Mouse (Mus musculus) adrenal gland, postnatal 4 days (tissue): ENCODE measurements at regions not wholly inside any gene's neighbourhood (a gene's known extent, or its start where the extent isn't known, plus 50 kb on each side); places are given as distances from the start of the nearest gene placed in this dataset.
A peak's percentile ranks its signal among the peaks of the same experiment; 100 is the strongest.
"Not testable (repeated sequence)": the region's sequence is repeated elsewhere in the genome, so short reads cannot be mapped to it uniquely, and the experiment has no call there.

Experiments
- DNase-seq, 2 experiments: peaks; one replicate each; pipeline ENCODE4 v3.0.0; 2021 to 2022; ENCODE audit warnings: low spot score in 2 of 2, mixed read lengths in 2 of 2

DNA sequence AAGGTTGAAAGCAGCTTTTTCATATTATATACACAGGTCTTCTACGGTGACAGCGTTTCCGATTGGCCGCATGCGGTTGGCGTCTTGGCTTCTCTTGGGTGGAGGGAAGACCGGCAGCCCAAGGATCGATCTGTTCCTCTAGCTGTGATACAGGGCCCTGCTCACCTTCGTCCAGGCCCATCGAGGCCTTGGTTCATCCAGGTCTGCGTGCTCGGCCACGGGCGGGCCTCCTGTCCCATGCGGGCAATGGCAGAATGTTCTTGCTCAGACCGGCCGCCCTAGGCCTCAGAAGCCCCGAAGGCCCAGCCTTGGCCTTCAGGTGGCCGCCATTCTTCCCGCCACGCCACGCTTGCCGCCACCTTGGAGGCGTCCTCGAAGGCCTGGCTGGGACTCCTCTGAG lies 194.4 kb upstream of the Ppp6c start:
- no peak for DNase-seq

- DNase-seq = no peak
These were observed 174.1 kb upstream of the Ppp6c start for GRCm38 (mm10) chr2:39400336-39400735.

DNA sequence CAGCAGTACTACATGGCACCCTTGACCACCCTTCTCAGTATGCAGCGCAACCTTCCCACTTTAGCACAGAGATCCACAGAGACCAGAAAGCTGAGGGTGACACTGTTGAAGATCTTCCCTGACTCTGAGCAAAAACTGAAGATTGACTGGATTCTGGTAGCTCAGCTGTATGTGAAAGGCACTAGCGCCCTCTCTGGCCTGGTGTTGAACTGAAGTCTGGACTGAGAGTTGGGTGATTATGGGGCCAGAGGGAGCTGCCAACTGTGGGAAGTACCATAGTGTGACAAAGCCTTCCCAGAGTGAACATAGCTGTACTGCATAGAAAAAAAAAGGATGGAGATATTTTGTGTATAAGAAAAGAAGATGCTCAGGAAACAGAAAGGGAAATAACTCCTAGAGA lies 173.3 kb upstream of the Ppp6c start:
- DNase-seq = no peak

GRCm38 (mm10) chr2:39394643-39395042 lies 168.4 kb upstream of the Ppp6c start:
- DNase-seq = no peak

- DNase-seq = no peak
These were observed 151.0 kb upstream of the Ppp6c start for GRCm38 (mm10) chr2:39377264-39377663.

- DNase-seq = peak; percentile 65 to 84
These were observed 147.0 kb upstream of the Ppp6c start for GRCm38 (mm10) chr2:39373068-39373779.

DNA sequence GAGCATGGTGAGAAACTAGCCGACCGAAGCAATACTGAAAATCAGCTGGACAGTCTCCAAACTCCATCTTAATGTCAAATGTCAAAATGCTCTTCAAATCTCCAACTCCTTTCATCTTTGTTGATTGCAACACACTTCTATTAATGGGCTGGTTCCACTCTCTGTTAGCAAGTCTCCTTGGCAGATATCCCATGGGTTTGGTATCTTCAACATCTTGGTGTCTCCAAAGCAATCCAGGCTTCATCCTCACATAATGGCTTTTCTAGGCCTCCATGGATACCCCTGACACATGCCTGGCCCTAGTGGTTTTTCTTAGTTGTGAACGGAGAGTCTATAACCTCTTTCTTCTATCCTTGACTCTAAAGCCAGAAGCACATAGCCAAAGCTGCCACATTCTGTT lies 118.0 kb upstream of the Ppp6c start:
- no peak for DNase-seq

GRCm38 (mm10) chr2:39340406-39340805 lies 114.2 kb upstream of the Ppp6c start:
- DNase-seq = no peak

DNA sequence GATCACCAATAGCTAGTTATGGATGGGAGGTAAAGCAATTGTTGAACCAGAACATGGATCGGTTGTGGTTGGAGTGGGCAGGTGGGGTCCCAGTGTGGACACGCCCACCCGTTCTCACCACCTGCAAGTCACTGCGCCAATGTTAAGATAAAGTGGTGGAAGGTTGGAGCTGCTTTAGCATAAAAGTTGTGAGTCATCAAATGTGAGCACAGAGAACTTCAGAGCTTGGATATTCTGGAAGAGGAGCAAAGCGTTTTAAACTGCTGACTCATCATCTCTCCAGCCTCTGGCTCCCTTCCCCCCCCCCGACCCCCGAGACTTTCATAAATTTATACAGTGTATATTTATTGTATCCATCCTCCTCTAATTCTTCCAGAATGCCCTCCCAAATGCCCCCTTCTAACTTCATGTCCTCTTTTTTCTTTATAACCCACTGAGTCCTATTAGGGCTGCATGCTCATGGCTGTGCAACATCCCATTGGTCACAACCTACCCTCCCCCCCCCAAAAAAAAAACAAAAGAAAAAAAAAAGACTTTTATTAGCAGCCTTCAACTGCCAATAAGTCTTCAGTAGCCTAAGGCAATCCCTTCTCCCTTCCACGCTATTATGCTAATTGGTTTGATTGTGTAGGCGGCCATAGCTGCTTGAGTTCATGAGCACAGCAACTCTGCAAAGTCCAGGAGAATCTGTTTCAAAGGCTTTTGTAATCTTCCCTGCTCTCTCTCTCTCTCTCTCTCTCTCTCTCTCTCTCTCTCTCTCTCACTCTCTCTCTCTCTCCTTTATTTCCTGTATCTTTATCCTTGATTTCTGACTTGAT lies 112.8 kb upstream of the Ppp6c start:
- DNase-seq = no peak

DNA sequence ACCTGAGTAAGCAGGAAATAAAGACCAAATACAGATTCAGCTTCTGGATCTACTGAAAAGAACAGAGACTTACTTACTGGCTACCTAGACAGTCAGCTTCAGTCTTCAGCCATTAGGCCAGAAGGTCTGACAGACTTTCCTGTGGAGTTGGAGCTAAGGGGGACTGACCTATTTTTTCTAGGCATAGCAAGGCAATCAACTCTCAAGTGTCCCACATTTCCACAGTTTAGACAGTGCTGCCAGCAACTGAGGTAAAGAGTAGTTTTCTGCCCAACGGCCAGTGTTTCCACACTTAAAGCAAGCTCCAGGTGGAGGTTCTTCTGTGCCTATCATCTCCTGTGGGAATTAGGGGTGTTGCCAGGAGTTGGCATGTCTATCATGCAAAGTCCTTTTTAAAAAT lies 111.3 kb upstream of the Ppp6c start:
- no peak for DNase-seq

DNA sequence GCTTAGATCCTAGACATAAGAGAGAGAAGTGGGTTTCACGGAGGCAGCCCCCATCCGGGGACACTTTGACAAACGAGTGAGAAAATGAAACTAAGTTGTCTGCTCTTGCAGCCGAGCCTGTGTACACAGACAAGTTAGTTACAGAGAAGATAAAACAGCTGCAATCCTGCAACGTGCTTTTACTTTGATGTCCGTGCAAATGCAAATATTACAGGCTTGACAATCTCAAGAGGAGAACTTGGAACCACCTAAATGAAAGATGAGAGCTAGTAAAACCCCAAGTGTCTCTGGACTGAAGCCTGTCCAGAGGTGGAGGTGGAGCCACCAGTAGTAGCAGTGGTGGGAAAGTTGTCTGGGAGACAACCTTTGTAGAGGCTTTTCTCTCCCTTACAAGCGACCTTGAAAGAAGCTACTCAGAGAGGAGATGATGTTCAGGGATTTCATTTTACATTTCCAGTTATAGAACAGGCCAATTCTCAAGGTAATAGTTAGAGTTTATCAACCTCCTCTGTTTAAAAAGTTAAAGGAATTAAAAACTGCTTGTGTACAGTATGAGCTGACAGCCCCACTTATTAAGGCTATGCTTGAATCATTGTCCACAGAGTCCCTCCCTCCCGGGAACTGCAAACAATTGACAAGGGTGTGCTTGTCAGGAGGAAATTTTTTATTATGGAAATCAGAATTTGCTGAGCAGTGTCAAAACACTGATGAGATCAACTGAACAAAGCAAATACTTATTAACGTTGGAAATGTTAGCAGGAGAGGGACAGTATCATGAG lies 99.7 kb upstream of the Ppp6c start:
- DNase-seq = no peak

DNA sequence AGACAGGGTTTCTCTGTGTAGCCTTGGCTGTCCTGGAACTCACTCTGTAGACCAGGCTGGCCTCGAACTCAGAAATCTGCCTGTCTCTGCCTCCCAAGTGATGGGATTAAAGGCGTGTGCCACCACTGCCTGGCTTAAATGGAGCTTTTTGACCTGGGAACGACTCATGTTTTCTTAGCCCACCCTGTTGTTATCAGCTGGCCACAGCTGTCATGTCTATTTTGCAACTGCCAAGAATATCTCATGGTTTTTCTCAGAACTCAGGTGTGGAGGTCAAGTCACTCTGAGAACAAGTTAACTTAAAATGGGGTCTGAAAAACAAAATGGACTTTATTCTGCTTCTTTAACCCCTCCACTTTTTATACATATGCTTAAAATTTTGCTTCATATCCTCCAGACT lies 98.9 kb upstream of the Ppp6c start:
- not testable (repeated sequence) for DNase-seq

- DNase-seq = no peak
These were observed 73.6 kb upstream of the Ppp6c start for GRCm38 (mm10) chr2:39299798-39300382.

GRCm38 (mm10) chr2:39299290-39299689 lies 73.0 kb upstream of the Ppp6c start:
- no peak for DNase-seq

GRCm38 (mm10) chr2:39295435-39295834 lies 69.2 kb upstream of the Ppp6c start:
- DNase-seq = no peak

- no peak for DNase-seq
These were observed 52.0 kb upstream of the Ppp6c start for GRCm38 (mm10) chr2:39278218-39278617.
